Mouse (Mus musculus) midbrain, embryonic 13.5 days (tissue): ENCODE measurements around the gene Card10. TPM values are rescaled to one million over a fixed set of nuclear protein-coding genes. Genes with fewer than 3 reads are reported as not detected.
A peak's percentile ranks its signal among the peaks of the same experiment; 100 is the strongest.

Source experiments
- ATAC-seq: fragments of 200-750 bp; cut with Nextera tagmentation; 2 replicates; pipeline ENCODE4 v1.8.0; 2017; ENCODE audit warnings: mild to moderate bottlenecking, moderate TSS enrichment, moderate library complexity
- H3K27ac ChIP-seq: fragments of 300-500 bp; sonication (generic); 2 replicates; pipeline ENCODE4 v1.5.1; 2015; ENCODE audit warnings: inconsistent platforms, mild to moderate bottlenecking, moderate library complexity
- H3K27me3 ChIP-seq: fragments of 300-500 bp; sonication (generic); 2 replicates; pipeline ENCODE4 v1.6.1; 2015; ENCODE audit warnings: mild to moderate bottlenecking, inconsistent platforms
- H3K36me3 ChIP-seq: fragments of 300-500 bp; sonication (generic); 2 replicates; pipeline ENCODE4 v1.6.1; 2015; ENCODE audit warnings: mild to moderate bottlenecking, inconsistent platforms
- H3K4me1 ChIP-seq: fragments of 300-500 bp; sonication (generic); replicated peaks from 2 replicates; pipeline ENCODE4 v1.6.1; 2015; ENCODE audit warnings: inconsistent platforms
- H3K4me2 ChIP-seq: fragments of 300-500 bp; sonication (generic); replicated peaks from 2 replicates; pipeline ENCODE4 v1.6.1; 2015; ENCODE audit warnings: moderate library complexity, mild to moderate bottlenecking, inconsistent platforms
- H3K4me3 ChIP-seq: fragments of 300-500 bp; sonication (generic); replicated peaks from 2 replicates; pipeline ENCODE4 v1.5.1; 2015; ENCODE audit warnings: mild to moderate bottlenecking, inconsistent platforms
- H3K9ac ChIP-seq: fragments of 300-500 bp; sonication (generic); replicated peaks from 2 replicates; pipeline ENCODE4 v1.6.1; 2015; ENCODE audit warnings: mild to moderate bottlenecking, inconsistent platforms
- H3K9me3 ChIP-seq: fragments of 300-500 bp; sonication (generic); 2 replicates; pipeline ENCODE4 v1.6.1; 2016; ENCODE audit warnings: mild to moderate bottlenecking, inconsistent platforms
- WGBS: fragments of 180-500 bp; shearing (Covaris S2); methylation state at CpG from one replicate; pipeline ENCODE4 v1.1.7; 2015; 5-methylcytosine and 5-hydroxymethylcytosine counted together
- polyA plus RNA-seq: library from polyadenylated mRNA; unstranded; fragments of >200 nt; fragmentation: Nextera tagmentation; extraction: Ambion mirVana; gene quantifications from 2 replicates; pipeline ENCODE4 v1.2.1, GENCODE M21; 2015

The Card10 gene
- polyA plus RNA-seq, 1 experiment from 2014 or later: 1.2 TPM

GRCm38 (mm10) chr15:78843581-78844469 is 41.0 kb upstream of the Card10 start:
- peak overlapping the region; percentile 77 for H3K4me2 ChIP-seq
- ATAC-seq: no peak
- H3K9me3 ChIP-seq: no peaks in the 10 kb centered on the region
- H3K36me3 ChIP-seq: no peaks in the 10 kb centered on the region
- peaks cover 54% of the 10 kb centered on the region for H3K4me1 ChIP-seq
- H3K27ac ChIP-seq: no peak overlapping the region
- H3K9ac ChIP-seq: peak overlapping the region; percentile 50; the same call in 1 of the 2 replicates
- peak overlapping the region; percentile 40 for H3K4me3 ChIP-seq
- WGBS: 43% methylated on average over 21 of the region's 21 CpGs
- H3K27me3 ChIP-seq: peaks cover 47% of the 10 kb centered on the region

GRCm38 (mm10) chr15:78842371-78843163 is 39.7 kb upstream of the Card10 start, which contains the start of gene Cdc42ep1:
Gene Cdc42ep1, plus strand, starts transcription at chr15:78842624.
- H3K27me3 ChIP-seq: peaks cover 47% of the 10 kb centered on the region
- H3K4me2 ChIP-seq: peak within 1 kb of the TSS; percentile 77
- H3K4me1 ChIP-seq: peaks cover 54% of the 10 kb centered on the region
- H3K27ac ChIP-seq: no peak within 1 kb of the TSS
- H3K36me3 ChIP-seq: no peaks in the 10 kb centered on the region
- peak within 1 kb of the TSS; percentile 50 for H3K9ac ChIP-seq
- H3K9me3 ChIP-seq: no peaks in the 10 kb centered on the region
- peak; percentile 38 for ATAC-seq
- peak within 1 kb of the TSS; percentile 40 for H3K4me3 ChIP-seq
- WGBS: under 1% methylated on average over 82 of the region's 86 CpGs

DNA sequence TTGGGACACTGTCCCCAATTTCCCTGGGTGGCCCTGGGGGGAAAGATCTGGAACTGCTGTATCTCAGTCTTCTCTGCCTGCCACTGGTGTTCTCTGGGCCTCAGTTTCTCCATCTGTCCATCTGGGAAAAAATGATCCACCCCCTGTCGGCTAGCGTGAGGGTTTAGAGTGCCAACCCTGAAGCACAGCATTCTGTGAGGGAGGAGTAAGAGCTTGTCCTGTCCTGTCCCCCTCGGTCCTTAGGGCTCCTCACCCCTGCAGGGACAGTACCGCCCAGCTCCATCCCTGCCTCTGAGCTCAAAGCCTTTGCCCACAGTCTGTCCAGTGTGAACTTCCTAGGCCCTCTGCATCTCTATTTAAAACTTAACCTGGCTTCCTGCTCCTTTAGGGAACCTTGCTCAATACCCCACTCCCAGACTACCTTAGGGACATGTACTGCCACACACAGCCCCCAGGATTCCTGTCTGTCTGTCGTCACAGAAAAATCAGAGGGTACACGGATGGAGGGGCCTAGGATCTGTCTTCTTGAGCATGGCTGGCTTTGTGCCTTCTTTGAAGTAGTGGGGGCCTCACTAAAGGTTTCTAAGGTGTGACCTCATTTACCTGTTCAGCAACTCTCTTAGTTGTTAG is 38.4 kb upstream of the Card10 start:
- no peak overlapping the region for H3K4me2 ChIP-seq
- WGBS: 40% methylated on average over 6 of the region's 6 CpGs
- ATAC-seq: no peak
- no peaks in the 10 kb centered on the region for H3K36me3 ChIP-seq
- peaks cover 47% of the 10 kb centered on the region for H3K27me3 ChIP-seq
- H3K9me3 ChIP-seq: no peaks in the 10 kb centered on the region
- peaks cover 54% of the 10 kb centered on the region for H3K4me1 ChIP-seq
- no peak overlapping the region for H3K27ac ChIP-seq
- no peak overlapping the region for H3K4me3 ChIP-seq
- no peak overlapping the region for H3K9ac ChIP-seq

GRCm38 (mm10) chr15:78840751-78841150 is 37.9 kb upstream of the Card10 start:
- H3K9ac ChIP-seq: 0 out of 2 replicates have a peak overlapping the region, but pooled peaks have one; percentile 19
- H3K4me2 ChIP-seq: no peak overlapping the region
- no peaks in the 10 kb centered on the region for H3K36me3 ChIP-seq
- peaks cover 47% of the 10 kb centered on the region for H3K27me3 ChIP-seq
- H3K9me3 ChIP-seq: no peaks in the 10 kb centered on the region
- ATAC-seq: no peak
- no peak overlapping the region for H3K4me3 ChIP-seq
- peaks cover 59% of the 10 kb centered on the region for H3K4me1 ChIP-seq
- no peak overlapping the region for H3K27ac ChIP-seq
- WGBS: 52% methylated on average over 11 of the region's 11 CpGs

DNA sequence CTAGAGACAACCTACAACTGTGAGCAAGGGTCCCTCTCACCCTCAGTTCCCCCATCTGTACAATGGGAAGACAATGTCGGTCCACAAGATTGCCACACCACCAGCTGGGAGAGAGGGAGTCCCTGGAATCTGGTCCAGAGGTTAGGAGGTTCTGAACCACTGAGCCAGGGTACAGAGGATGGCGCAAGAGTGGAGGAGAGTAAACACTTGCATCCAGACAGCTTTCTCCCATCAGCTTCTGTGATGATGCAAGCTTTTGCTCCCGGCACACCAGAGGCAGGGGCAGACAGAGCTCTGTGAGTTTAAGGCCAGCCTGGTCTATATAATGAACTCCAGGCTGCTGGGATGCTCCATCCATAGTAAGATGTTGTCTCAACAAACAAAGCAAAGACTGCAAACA is 37.4 kb upstream of the Card10 start:
- Histone ChIP-seq H3K4me2 (no peak overlapping the region), H3K27me3 (peaks cover 47% of the 10 kb centered on the region), H3K4me1 (peaks cover 64% of the 10 kb centered on the region), H3K9ac (0 out of 2 replicates have a peak overlapping the region, but pooled peaks have one; percentile 19), H3K4me3 (no peak overlapping the region), H3K36me3 (no peaks in the 10 kb centered on the region), H3K27ac (no peak overlapping the region), H3K9me3 (no peaks in the 10 kb centered on the region)
- ATAC-seq: no peak
- WGBS: 51% methylated on average over 3 of the region's 3 CpGs

DNA sequence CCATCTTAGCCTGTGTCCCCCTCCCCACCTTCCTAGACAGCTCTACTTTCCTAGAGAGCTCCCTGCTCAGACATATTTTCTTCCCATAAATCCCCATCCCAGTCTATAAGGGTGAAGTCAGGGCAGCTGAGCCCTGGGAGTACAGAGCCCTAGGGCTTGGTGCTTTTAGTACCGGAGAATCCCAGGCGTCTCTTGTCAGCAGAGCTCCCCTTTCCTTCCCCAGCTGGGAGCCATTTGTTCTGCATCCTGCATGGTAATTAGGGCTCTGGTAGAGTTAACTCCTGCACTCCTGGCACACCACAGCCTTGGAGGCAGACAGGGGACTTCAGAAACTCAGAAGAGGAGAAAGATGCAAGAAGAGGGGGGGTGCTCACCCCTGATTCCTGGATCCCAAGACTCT is 36.9 kb upstream of the Card10 start:
- Histone ChIP-seq H3K4me1 (peaks cover 67% of the 10 kb centered on the region), H3K4me3 (no peak overlapping the region), H3K9me3 (no peaks in the 10 kb centered on the region), H3K27me3 (peaks cover 45% of the 10 kb centered on the region), H3K27ac (peak overlapping the region; percentile 55), H3K4me2 (0 out of 2 replicates have a peak overlapping the region, but pooled peaks have one; percentile 11), H3K36me3 (no peaks in the 10 kb centered on the region), H3K9ac (no peak overlapping the region)
- 0% methylated on average over 2 of the region's 2 CpGs for WGBS
- ATAC-seq: peak; percentile 49; the same call in 1 of the 2 replicates

GRCm38 (mm10) chr15:78836086-78836621 is 33.3 kb upstream of the Card10 start:
- no peak for ATAC-seq
- no peaks in the 10 kb centered on the region for H3K36me3 ChIP-seq
- no peak overlapping the region for H3K4me3 ChIP-seq
- H3K4me1 ChIP-seq: peaks cover 53% of the 10 kb centered on the region
- H3K9me3 ChIP-seq: no peaks in the 10 kb centered on the region
- 0 out of 2 replicates have a peak overlapping the region, but pooled peaks have one; percentile 36 for H3K9ac ChIP-seq
- no peak overlapping the region for H3K27ac ChIP-seq
- no peak overlapping the region for H3K4me2 ChIP-seq
- WGBS: 38% methylated on average over 8 of the region's 8 CpGs
- peaks cover 9% of the 10 kb centered on the region for H3K27me3 ChIP-seq

- 9% methylated on average over 12 of the region's 12 CpGs for WGBS
- H3K4me2 ChIP-seq: no peak overlapping the region
- peak overlapping the region; percentile 47; the same call in 1 of the 2 replicates for H3K27ac ChIP-seq
- H3K9me3 ChIP-seq: no peaks in the 10 kb centered on the region
- H3K9ac ChIP-seq: peak overlapping the region; percentile 36; the same call in 1 of the 2 replicates
- H3K27me3 ChIP-seq: peaks cover 2% of the 10 kb centered on the region
- H3K4me1 ChIP-seq: peaks cover 46% of the 10 kb centered on the region
- no peaks in the 10 kb centered on the region for H3K36me3 ChIP-seq
- no peak for ATAC-seq
- no peak overlapping the region for H3K4me3 ChIP-seq
These were observed 32.6 kb upstream of the Card10 start for GRCm38 (mm10) chr15:78835200-78836085.

DNA sequence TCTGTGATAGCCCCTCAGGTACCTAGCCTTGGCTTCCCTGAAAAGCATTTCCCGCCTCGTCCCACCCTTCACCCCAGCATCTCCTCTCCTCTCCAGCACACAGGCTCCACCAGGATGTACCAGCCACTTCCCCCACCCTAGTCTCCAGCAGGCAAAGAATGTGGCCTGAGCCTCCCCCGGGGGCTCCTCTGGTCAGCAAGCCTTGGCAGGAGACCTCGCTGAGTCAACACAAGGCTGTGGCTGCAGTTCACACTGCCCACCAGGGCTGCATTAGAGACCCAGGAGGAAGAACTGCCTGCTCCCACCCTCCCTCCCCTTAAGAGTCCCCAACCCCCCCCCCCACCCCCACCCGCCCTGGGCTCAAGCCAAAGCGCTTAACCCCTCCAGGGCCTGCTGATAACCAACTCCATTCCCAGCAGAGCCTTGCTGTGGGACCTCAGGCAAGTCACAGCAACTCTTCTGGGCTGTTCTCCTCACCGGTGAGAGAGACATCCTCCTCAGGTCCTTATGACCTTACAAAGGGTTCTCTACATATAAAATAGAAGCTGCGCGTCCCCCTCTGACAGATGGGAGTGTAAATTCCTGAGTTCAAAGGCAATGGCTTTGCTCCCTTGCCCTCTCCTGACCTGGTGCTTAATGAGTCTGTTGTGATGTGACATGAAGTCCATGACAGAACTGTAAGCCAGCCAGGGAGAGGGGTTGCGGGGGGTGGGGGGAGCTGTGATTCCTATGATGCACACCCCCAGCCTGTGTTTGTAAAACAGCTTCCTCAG is 31.6 kb upstream of the Card10 start:
- Histone ChIP-seq H3K4me1 (peaks cover 36% of the 10 kb centered on the region), H3K4me2 (no peak overlapping the region), H3K9ac (no peak overlapping the region), H3K9me3 (no peaks in the 10 kb centered on the region), H3K27me3 (no peaks in the 10 kb centered on the region), H3K4me3 (no peak overlapping the region), H3K36me3 (no peaks in the 10 kb centered on the region), H3K27ac (0 out of 2 replicates have a peak overlapping the region, but pooled peaks have one; percentile 39)
- WGBS: 54% methylated on average over 10 of the region's 10 CpGs
- no peak for ATAC-seq

DNA sequence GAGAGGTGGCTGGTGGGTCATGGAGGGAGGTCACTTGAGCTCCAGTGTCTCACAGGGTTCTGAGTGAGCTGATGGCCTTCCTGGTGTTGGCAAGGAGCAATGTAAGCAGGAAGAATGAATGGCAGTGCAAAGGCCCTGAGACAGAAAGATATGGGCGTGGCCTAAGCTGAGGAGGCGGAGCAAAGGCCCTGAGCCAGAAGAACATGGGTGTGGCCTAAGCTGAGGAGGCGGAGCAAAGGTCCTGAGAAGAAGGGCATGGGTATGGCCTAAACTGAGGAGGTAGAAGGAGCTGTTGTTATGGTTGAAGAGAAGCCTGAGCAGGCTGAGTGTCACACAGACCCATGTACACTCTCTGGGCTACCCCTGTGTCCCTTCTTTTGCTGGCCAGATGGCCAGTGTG is 30.7 kb upstream of the Card10 start:
- Histone ChIP-seq H3K4me2 (no peak overlapping the region), H3K36me3 (no peaks in the 10 kb centered on the region), H3K9ac (no peak overlapping the region), H3K27me3 (no peaks in the 10 kb centered on the region), H3K9me3 (no peaks in the 10 kb centered on the region), H3K27ac (no peak overlapping the region; the same call in 1 of the 2 replicates), H3K4me1 (peaks cover 35% of the 10 kb centered on the region), H3K4me3 (no peak overlapping the region)
- ATAC-seq: 0 out of 2 replicates have a peak, but pooled peaks have one; percentile 43
- WGBS: 94% methylated on average over 3 of the region's 3 CpGs
